Mouse (Mus musculus) layer of hippocampus, postnatal 25 days (tissue): ENCODE measurements at regions not wholly inside any gene's neighbourhood (a gene's known extent, or its start where the extent isn't known, plus 50 kb on each side); places are given as distances from the start of the nearest gene placed in this dataset.

ENCODE experiments used
- DNase-seq, 2 experiments: peaks; one replicate each; pipeline ENCODE4 v3.0.0; 2022; ENCODE audit warnings: mixed read lengths in 2 of 2, low spot score in 1 of 2; ENCODE audit errors: extremely low spot score in 1 of 2

GRCm38 (mm10) chr2:115090430-115091175 lies 435.8 kb upstream of the Dph6 start:
- no peak for DNase-seq

DNA sequence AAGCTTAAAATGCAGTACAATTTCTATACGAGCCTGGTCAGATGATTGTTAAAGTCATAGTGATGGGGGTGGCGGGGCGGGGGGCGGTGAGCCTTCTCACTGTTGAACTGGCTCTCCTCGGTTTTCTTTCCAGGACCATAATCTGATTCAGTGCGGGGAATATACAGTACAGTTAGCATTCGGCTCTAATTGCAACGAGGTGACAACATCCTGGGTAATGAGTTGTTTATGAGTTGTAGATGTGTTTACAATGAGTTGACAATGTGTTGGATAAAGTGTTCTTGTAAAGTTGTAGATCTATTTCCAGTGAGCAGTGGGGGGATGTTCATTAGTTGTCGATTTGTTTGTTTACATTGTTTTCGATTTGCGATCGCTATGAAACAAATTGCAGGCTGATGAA lies 440.6 kb upstream of the Dph6 start:
- DNase-seq: no peak

- DNase-seq: no peak
Measured at GRCm38 (mm10) chr2:115101501-115101900, 446.7 kb upstream of the Dph6 start.

DNA sequence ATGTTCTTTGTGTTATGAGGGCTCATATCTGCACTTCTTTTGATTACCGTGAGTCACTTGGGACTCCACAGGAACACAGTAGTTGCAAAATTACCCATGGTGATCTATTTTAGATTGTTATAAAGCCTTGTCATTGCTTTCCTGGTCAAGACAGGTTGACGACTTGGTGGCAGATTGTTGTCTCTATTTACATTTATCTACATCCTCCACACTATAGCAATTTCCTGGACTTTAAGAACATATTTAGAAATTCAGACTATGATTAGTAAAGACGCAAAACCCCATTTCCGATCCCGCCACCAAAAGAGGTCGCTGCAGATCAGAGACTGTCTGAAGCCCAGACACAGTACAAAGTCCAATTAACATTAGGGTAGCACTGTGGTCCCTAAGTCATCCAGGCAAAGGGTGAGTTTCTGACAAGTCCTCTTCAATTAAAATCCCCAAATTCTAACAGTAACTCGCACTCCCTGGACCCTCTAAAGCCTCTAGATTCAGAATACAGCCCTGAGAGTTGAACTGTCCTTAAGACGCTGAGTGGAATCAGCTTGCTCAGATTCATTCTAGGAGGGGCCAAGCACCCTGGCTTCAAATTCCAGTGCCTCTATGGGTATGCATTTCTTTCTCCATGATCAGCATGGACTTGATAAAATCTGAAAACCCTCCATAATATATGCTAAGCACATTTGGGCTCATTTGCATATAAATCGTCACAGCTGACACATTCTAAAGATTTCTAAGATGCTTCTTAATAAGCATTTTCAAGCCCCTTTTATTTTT lies 461.9 kb upstream of the BC052040 start:
- DNase-seq: peak in 1 of 2 experiments; percentile 2

DNA sequence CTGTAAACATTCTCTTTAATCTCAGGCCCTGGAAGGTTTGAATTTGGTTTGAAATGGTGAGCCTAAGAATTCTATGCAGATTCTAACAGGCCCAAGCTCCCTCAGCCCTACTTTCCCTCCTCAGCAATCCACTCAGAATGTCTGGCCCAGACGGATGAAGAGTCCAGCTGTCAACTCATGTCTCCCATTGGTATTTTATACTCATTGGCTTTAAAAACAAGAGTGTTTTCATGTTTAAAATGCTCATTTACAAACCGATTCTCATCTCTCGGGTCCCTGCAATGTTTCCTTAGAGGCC lies 461.4 kb upstream of the BC052040 start:
- DNase-seq: no peak

- no peak for DNase-seq
Measured at GRCm38 (mm10) chr2:115126625-115127369, 454.7 kb upstream of the BC052040 start.

- DNase-seq: no peak
Measured at GRCm38 (mm10) chr2:115131746-115132145, 449.8 kb upstream of the BC052040 start.

- no peak for DNase-seq
Measured at GRCm38 (mm10) chr2:115132165-115132592, 449.3 kb upstream of the BC052040 start.

DNA sequence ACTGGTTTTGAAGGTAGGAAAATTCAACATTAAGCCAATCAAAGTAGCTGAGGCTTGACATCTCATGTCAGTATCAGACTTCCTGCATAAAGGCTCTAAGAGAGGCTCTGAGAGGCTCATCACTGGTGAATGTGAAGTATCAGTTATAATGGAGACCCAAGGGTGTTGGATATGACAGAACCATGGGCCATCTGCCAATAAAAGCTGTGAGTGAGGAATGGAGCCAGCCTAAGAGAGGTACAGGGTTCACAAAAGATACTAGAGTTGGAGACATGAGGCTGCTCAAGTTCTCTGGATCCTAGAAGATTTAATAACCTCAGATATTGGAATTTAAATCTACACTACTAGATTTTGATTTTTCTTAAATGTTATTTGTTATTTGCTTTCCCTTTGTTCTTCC lies 440.1 kb upstream of the BC052040 start:
- no peak for DNase-seq

- DNase-seq: no peak
Measured at GRCm38 (mm10) chr2:115172111-115172510, 409.4 kb upstream of the BC052040 start.

DNA sequence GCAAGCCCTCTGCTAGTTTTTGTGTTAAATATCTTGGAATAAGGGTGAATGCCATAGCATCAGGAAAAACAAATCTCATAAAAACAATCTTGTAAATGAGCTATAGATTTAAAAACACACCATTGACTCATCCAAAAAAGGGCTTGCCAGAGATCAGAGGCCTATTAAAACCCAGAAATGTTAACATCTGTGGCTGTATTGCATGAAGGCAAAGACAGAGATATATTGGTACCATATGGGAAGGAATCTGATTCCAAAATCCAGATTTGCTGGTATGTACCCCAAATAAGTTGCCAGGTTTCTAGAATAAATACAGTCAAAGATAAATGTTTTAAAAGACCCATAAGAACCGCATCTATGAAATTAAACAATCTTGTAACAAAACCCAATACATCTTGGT lies 404.4 kb upstream of the BC052040 start:
- no peak for DNase-seq

DNA sequence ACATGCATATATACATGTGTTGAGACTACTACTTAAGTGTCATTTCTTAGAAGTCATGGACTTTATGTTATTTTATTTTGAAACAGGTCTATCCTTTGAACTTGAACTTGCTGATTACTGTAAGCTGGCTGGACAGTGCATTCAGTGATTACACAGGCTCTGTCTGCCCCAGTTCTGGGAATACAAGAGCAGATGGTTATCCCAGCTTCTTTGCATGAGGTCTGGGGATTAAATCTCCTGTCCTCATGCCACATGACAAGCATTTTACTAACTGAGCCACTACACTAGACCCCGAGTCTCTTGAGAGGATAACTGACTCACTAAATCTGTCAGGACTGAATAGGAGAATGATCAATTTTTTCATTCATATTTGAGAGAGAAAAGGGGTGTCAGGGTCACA lies 403.6 kb upstream of the BC052040 start:
- DNase-seq: no peak

- DNase-seq: no peak
Measured at GRCm38 (mm10) chr2:115211191-115211590, 370.3 kb upstream of the BC052040 start.

DNA sequence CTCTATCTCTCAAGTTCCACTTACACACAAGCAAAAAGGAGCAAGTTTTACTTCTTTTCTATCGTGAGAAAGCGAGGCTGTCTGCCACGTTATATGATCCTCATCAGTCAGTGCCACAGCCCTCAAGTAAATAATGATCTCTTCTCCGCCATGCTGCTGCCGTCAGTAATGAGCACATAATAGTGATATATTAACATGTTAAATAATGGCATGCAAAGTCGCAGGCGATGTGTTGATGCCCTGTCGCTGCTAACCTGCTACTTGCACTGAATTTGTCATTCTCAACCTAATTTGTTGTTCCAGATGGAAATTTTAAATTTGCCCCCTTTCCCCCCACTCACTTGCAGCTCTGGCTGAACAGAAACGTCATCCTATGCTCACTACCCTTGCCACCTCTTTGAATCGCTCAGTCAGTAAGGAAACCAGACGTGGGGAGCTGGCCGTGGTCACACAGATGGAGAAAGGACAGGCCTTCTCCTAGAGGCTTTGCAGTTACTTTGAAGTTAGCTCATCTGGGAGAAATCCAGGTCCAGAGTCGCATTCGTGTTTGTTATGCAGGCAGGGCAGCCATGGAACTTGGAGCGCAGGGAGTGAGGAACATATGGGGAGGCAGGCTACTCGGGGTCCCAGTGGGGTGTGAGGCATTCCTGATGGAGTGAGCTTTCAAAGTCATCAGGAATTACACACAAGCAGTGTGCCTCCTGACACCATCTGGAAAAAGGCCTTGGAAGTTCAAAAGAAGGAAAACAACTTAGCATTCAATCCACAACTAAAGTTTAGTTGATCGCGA lies 368.1 kb upstream of the BC052040 start:
- no peak for DNase-seq

GRCm38 (mm10) chr2:115214292-115214691 lies 367.2 kb upstream of the BC052040 start:
- no peak for DNase-seq

DNA sequence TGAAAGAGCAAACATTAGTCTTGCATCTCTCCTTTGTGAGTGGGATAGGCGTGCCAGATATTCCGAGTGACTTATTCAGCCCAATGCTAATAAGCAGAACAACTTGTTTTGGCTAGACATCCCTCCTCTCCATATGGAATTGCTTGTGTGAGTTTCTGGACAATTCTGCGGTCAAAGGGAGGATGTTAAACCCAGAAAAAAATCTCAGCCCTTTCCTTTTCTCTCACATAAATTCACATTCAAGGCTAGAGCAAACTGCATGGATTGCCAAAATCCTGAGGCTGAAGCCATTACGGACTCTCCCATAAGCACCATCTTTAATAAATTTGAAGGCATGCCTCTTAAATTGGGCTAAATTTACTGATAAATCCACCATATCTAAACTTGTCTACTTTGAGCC lies 351.5 kb upstream of the BC052040 start:
- DNase-seq: no peak

GRCm38 (mm10) chr2:115247673-115248072 lies 333.8 kb upstream of the BC052040 start:
- no peak for DNase-seq

DNA sequence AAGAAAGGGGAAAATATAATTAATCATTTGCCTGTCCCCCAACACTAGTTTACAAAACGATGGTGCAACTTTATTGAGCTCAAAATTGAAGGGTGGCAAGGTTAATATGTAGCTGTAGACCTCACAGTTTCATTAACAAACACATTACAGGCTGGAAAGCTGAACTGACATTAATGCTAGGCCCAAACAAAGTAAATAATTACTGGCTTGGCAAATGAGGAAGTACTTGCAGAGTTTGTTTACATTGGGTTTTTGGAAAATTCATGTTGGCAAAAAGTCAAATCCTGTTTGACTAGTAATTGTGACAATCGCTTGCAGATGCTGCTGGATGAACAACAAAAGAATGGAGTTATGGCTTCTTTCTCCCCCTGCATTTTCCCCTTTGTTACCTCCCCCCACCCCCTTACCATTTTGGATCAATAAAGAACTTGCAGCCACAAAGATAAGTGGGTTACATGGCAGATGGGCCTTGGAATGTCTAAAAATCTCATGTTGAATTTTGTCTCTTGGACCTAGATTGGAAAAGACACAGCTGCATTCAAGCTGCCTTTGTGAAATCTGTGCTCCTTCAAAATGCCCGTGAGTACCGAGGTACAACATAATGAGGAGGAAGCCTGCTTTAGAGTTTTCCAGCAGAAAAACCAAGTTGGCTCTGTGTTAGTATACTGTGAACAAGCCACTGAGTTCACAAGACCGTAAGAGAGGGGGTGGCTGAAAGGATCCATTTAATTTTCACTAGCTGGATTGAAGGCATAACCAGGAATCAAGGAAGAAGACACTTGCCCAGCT lies 331.3 kb upstream of the BC052040 start:
- no peak for DNase-seq

DNA sequence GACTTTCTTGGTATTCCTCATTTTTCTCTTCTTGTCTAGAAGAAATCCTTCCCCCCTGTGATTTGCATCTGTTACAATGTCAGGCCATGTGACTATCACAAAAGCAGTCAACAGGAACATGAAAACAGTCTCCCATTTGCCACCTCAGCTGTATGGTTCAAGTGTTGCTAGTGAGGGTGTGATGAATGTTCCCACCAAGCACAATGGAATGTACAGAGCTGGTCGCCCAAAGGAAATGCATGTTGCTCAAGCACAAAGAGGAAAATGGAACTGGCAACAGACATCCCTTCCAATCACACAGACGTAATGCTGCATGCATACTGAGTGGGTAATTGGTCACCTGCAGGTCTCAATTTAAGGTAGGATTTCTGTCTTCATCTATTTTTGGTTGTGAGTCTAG lies 324.1 kb upstream of the BC052040 start:
- no peak for DNase-seq

GRCm38 (mm10) chr2:115268247-115268646 lies 313.3 kb upstream of the BC052040 start:
- DNase-seq: no peak
